Mouse (Mus musculus): Measurements from ENCODE around the gene Shc4. TPM values are rescaled to one million over a fixed set of nuclear protein-coding genes. Genes with fewer than 3 reads are reported as not detected.

The Shc4 gene
- polyA plus RNA-seq, 1 experiment from 2014 or later: 2.1 TPM

GRCm38 (mm10) chr2:125701606-125702005 lies 22.3 kb downstream of the Shc4 start:
- Histone ChIP-seq H3K9ac (ENCODE audit: low read length) (no peak overlapping the region), H3K27ac (ENCODE audit: low read depth, low read length) (no peak overlapping the region), H3K4me1 (ENCODE audit: control insufficient read depth, insufficient read depth, low read length) (0 out of 2 replicates have a peak, but pooled peaks cover 9% of the 10 kb centered on the region), H3K4me2 (ENCODE audit: low read depth) (no peak overlapping the region), H3K4me3 (ENCODE audit: low read depth, low read length) (no peak overlapping the region), H3K36me3 (ENCODE audit: control insufficient read depth, insufficient read depth, low read length) (no peaks in the 10 kb centered on the region), H3K9me3 (ENCODE audit: control insufficient read depth, low read length) (no peaks in the 10 kb centered on the region), H3K27me3 (ENCODE audit: control insufficient read depth, insufficient read depth, low read length) (no peaks in the 10 kb centered on the region)
- DNase-seq (ENCODE audit: low spot score): no peak
- no peak for ATAC-seq (ENCODE audit: insufficient read depth, low FRiP score, low TSS enrichment)
- 83% methylated on average over 2 of the region's 2 CpGs for WGBS

- no peak overlapping the region for H3K9ac ChIP-seq (ENCODE audit: low read length)
- no peak overlapping the region for H3K4me2 ChIP-seq (ENCODE audit: low read depth)
- ATAC-seq (ENCODE audit: insufficient read depth, low FRiP score, low TSS enrichment) (no peak), DNase-seq (ENCODE audit: low spot score) (no peak)
- WGBS: 63% methylated on average over 2 of the region's 2 CpGs
- H3K27ac ChIP-seq (ENCODE audit: low read depth, low read length): no peak overlapping the region
- H3K9me3 ChIP-seq (ENCODE audit: control insufficient read depth, low read length): no peaks in the 10 kb centered on the region
- H3K27me3 ChIP-seq (ENCODE audit: control insufficient read depth, insufficient read depth, low read length): no peaks in the 10 kb centered on the region
- no peaks in the 10 kb centered on the region for H3K4me1 ChIP-seq (ENCODE audit: control insufficient read depth, insufficient read depth, low read length)
- H3K4me3 ChIP-seq (ENCODE audit: low read depth, low read length): no peak overlapping the region
- H3K36me3 ChIP-seq (ENCODE audit: control insufficient read depth, insufficient read depth, low read length): no peaks in the 10 kb centered on the region
Observed at GRCm38 (mm10) chr2:125696219-125696618, 27.7 kb downstream of the Shc4 start.

- Histone ChIP-seq H3K36me3 (ENCODE audit: control insufficient read depth, insufficient read depth, low read length) (no peaks in the 10 kb centered on the region), H3K27me3 (ENCODE audit: control insufficient read depth, insufficient read depth, low read length) (no peaks in the 10 kb centered on the region), H3K27ac (ENCODE audit: low read depth, low read length) (no peak overlapping the region), H3K9me3 (ENCODE audit: control insufficient read depth, low read length) (no peaks in the 10 kb centered on the region), H3K4me3 (ENCODE audit: low read depth, low read length) (no peak overlapping the region), H3K4me2 (ENCODE audit: low read depth) (no peak overlapping the region), H3K9ac (ENCODE audit: low read length) (no peak overlapping the region), H3K4me1 (ENCODE audit: control insufficient read depth, insufficient read depth, low read length) (no peaks in the 10 kb centered on the region)
- DNase-seq (ENCODE audit: low spot score) (no peak), ATAC-seq (ENCODE audit: insufficient read depth, low FRiP score, low TSS enrichment) (no peak)
- WGBS: 84% methylated on average over 2 of the region's 2 CpGs
Observed at GRCm38 (mm10) chr2:125694798-125695197, 29.1 kb downstream of the Shc4 start.

- ATAC-seq (ENCODE audit: insufficient read depth, low FRiP score, low TSS enrichment) (no peak), DNase-seq (ENCODE audit: low spot score) (no peak)
- Histone ChIP-seq H3K4me2 (ENCODE audit: low read depth) (no peak overlapping the region), H3K9ac (ENCODE audit: low read length) (no peak overlapping the region), H3K36me3 (ENCODE audit: control insufficient read depth, insufficient read depth, low read length) (no peaks in the 10 kb centered on the region), H3K4me3 (ENCODE audit: low read depth, low read length) (no peak overlapping the region), H3K4me1 (ENCODE audit: control insufficient read depth, insufficient read depth, low read length) (no peaks in the 10 kb centered on the region), H3K27ac (ENCODE audit: low read depth, low read length) (no peak overlapping the region), H3K27me3 (ENCODE audit: control insufficient read depth, insufficient read depth, low read length) (no peaks in the 10 kb centered on the region), H3K9me3 (ENCODE audit: control insufficient read depth, low read length) (no peaks in the 10 kb centered on the region)
- WGBS: 94% methylated on average over 2 of the region's 2 CpGs
Observed at GRCm38 (mm10) chr2:125692010-125692409, 31.9 kb downstream of the Shc4 start.

GRCm38 (mm10) chr2:125685441-125686150 lies 38.4 kb downstream of the Shc4 start:
- H3K27ac ChIP-seq (ENCODE audit: low read depth, low read length): peak overlapping the region; percentile 44; the same call in 1 of the 2 replicates
- H3K27me3 ChIP-seq (ENCODE audit: control insufficient read depth, insufficient read depth, low read length): no peaks in the 10 kb centered on the region
- H3K4me1 ChIP-seq (ENCODE audit: control insufficient read depth, insufficient read depth, low read length): no peaks in the 10 kb centered on the region
- DNase-seq (ENCODE audit: low spot score) (no peak), ATAC-seq (ENCODE audit: insufficient read depth, low FRiP score, low TSS enrichment) (no peak)
- no peak overlapping the region for H3K9ac ChIP-seq (ENCODE audit: low read length)
- H3K36me3 ChIP-seq (ENCODE audit: control insufficient read depth, insufficient read depth, low read length): no peaks in the 10 kb centered on the region
- no peak overlapping the region for H3K4me3 ChIP-seq (ENCODE audit: low read depth, low read length)
- WGBS: 75% methylated on average over 9 of the region's 9 CpGs
- H3K4me2 ChIP-seq (ENCODE audit: low read depth): no peak overlapping the region
- H3K9me3 ChIP-seq (ENCODE audit: control insufficient read depth, low read length): no peaks in the 10 kb centered on the region

GRCm38 (mm10) chr2:125684559-125685440 lies 39.1 kb downstream of the Shc4 start:
- ATAC-seq (ENCODE audit: insufficient read depth, low FRiP score, low TSS enrichment) (no peak), DNase-seq (ENCODE audit: low spot score) (no peak)
- Histone ChIP-seq H3K4me3 (ENCODE audit: low read depth, low read length) (no peak overlapping the region), H3K27me3 (ENCODE audit: control insufficient read depth, insufficient read depth, low read length) (no peaks in the 10 kb centered on the region), H3K4me2 (ENCODE audit: low read depth) (no peak overlapping the region), H3K4me1 (ENCODE audit: control insufficient read depth, insufficient read depth, low read length) (no peaks in the 10 kb centered on the region), H3K36me3 (ENCODE audit: control insufficient read depth, insufficient read depth, low read length) (no peaks in the 10 kb centered on the region), H3K9me3 (ENCODE audit: control insufficient read depth, low read length) (no peaks in the 10 kb centered on the region), H3K27ac (ENCODE audit: low read depth, low read length) (peak overlapping the region; percentile 44; the same call in 1 of the 2 replicates), H3K9ac (ENCODE audit: low read length) (no peak overlapping the region)
- 69% methylated on average over 10 of the region's 10 CpGs for WGBS

GRCm38 (mm10) chr2:125683895-125684294 lies 40.1 kb downstream of the Shc4 start:
- H3K4me1 ChIP-seq (ENCODE audit: control insufficient read depth, insufficient read depth, low read length): no peaks in the 10 kb centered on the region
- WGBS: 86% methylated on average over 7 of the region's 7 CpGs
- H3K4me3 ChIP-seq (ENCODE audit: low read depth, low read length): no peak overlapping the region
- H3K27me3 ChIP-seq (ENCODE audit: control insufficient read depth, insufficient read depth, low read length): no peaks in the 10 kb centered on the region
- no peak overlapping the region for H3K27ac ChIP-seq (ENCODE audit: low read depth, low read length)
- no peak overlapping the region for H3K9ac ChIP-seq (ENCODE audit: low read length)
- DNase-seq (ENCODE audit: low spot score): no peak
- ATAC-seq (ENCODE audit: insufficient read depth, low FRiP score, low TSS enrichment): no peak
- H3K4me2 ChIP-seq (ENCODE audit: low read depth): no peak overlapping the region
- H3K36me3 ChIP-seq (ENCODE audit: control insufficient read depth, insufficient read depth, low read length): no peaks in the 10 kb centered on the region
- H3K9me3 ChIP-seq (ENCODE audit: control insufficient read depth, low read length): no peaks in the 10 kb centered on the region

GRCm38 (mm10) chr2:125681811-125682210 lies 42.1 kb downstream of the Shc4 start:
- no peak for DNase-seq (ENCODE audit: low spot score)
- WGBS: 81% methylated on average over 9 of the region's 9 CpGs

More at GRCm38 (mm10) chr2:125681811-125682210, 42.1 kb downstream of the Shc4 start:
- H3K36me3 ChIP-seq (ENCODE audit: control insufficient read depth, insufficient read depth, low read length): no peaks in the 10 kb centered on the region
- H3K27ac ChIP-seq (ENCODE audit: low read depth, low read length): no peak overlapping the region
- H3K4me2 ChIP-seq (ENCODE audit: low read depth): no peak overlapping the region
- H3K27me3 ChIP-seq (ENCODE audit: control insufficient read depth, insufficient read depth, low read length): no peaks in the 10 kb centered on the region
- no peaks in the 10 kb centered on the region for H3K9me3 ChIP-seq (ENCODE audit: control insufficient read depth, low read length)
- no peak for ATAC-seq (ENCODE audit: insufficient read depth, low FRiP score, low TSS enrichment)
- no peak overlapping the region for H3K4me3 ChIP-seq (ENCODE audit: low read depth, low read length)
- no peak overlapping the region for H3K9ac ChIP-seq (ENCODE audit: low read length)
- no peaks in the 10 kb centered on the region for H3K4me1 ChIP-seq (ENCODE audit: control insufficient read depth, insufficient read depth, low read length)

Measured in neural tube, embryonic 11.5 days (tissue).